Mouse (Mus musculus) thymus, postnatal 36 days (tissue): Measurements from ENCODE around the gene Grb14.

Experiments used
- DNase-seq, 2 experiments: peaks; one replicate each; pipeline ENCODE4 v3.0.0; 2022; ENCODE audit warnings: mixed read lengths in 2 of 2

Gene Grb14

GRCm38 (mm10) chr2:64973819-64974441, 50.9 kb downstream of the Grb14 start:
- DNase-seq = no peak

- DNase-seq = no peak
Measured at GRCm38 (mm10) chr2:64973125-64973524, 51.7 kb downstream of the Grb14 start.

GRCm38 (mm10) chr2:64971828-64972227, 53.0 kb downstream of the Grb14 start:
- no peak for DNase-seq

GRCm38 (mm10) chr2:64970992-64971391, 53.8 kb downstream of the Grb14 start:
- DNase-seq = no peak

- no peak for DNase-seq
Measured at GRCm38 (mm10) chr2:64966893-64967444, 57.8 kb downstream of the Grb14 start.

GRCm38 (mm10) chr2:64966323-64966722, 58.5 kb downstream of the Grb14 start:
- no peak for DNase-seq

- no peak for DNase-seq
Measured at GRCm38 (mm10) chr2:64965227-64965864, 59.4 kb downstream of the Grb14 start.

- no peak for DNase-seq
Measured at GRCm38 (mm10) chr2:64962196-64962595, 62.6 kb downstream of the Grb14 start.

GRCm38 (mm10) chr2:64961381-64961780, 63.4 kb downstream of the Grb14 start:
- no peak for DNase-seq

- no peak for DNase-seq
Measured at GRCm38 (mm10) chr2:64959657-64960056, 65.1 kb downstream of the Grb14 start.

GRCm38 (mm10) chr2:64955441-64955840, 69.3 kb downstream of the Grb14 start:
- no peak for DNase-seq

- no peak for DNase-seq
Measured at GRCm38 (mm10) chr2:64949210-64949609, 75.6 kb downstream of the Grb14 start.

GRCm38 (mm10) chr2:64948418-64949169, 76.2 kb downstream of the Grb14 start:
- DNase-seq = no peak

GRCm38 (mm10) chr2:64947484-64947883, 77.3 kb downstream of the Grb14 start:
- DNase-seq = no peak

GRCm38 (mm10) chr2:64920879-64921278, 103.9 kb downstream of the Grb14 start:
- DNase-seq = no peak

GRCm38 (mm10) chr2:64915448-64915847, 109.3 kb downstream of the Grb14 start:
- no peak for DNase-seq

GRCm38 (mm10) chr2:64904877-64905276, 119.9 kb downstream of the Grb14 start:
- DNase-seq = no peak

GRCm38 (mm10) chr2:64897844-64898243, 126.9 kb downstream of the Grb14 start:
- no peak for DNase-seq

- no peak for DNase-seq
Measured at GRCm38 (mm10) chr2:64893233-64893632, 131.6 kb downstream of the Grb14 start.

GRCm38 (mm10) chr2:64887098-64887757, 137.6 kb downstream of the Grb14 start:
- no peak for DNase-seq

- no peak for DNase-seq
Measured at GRCm38 (mm10) chr2:64885696-64886095, 139.1 kb downstream of the Grb14 start.

- no peak for DNase-seq
Measured at GRCm38 (mm10) chr2:64878275-64878674, 146.5 kb downstream of the Grb14 start.
